Mouse (Mus musculus) erythroblast, embryonic 14.5 days (primary cell): ENCODE data around the gene Atxn7.

Source experiments
- GATA1 ChIP-seq: IDR thresholded peaks from 2 replicates; pipeline ENCODE4 v1.6.1; 2012; ENCODE audit warnings: low read length, inconsistent platforms, mixed read lengths
- TAL1 ChIP-seq: IDR thresholded peaks from 3 replicates; pipeline ENCODE4 v1.6.1; 2012; ENCODE audit warnings: low read length, inconsistent platforms, mixed read lengths

GRCm38 (mm10) chr14:14120230-14121096 lies 159.2 kb downstream of the Atxn7 start, which contains the start of gene Psmd6:
- TF ChIP-seq GATA1 (no peak), TAL1 (no peak)
